Mouse (Mus musculus) adrenal gland, postnatal 36 days (tissue): ENCODE data around the gene Xndc1. TPM values are rescaled to one million over a fixed set of nuclear protein-coding genes. Genes with fewer than 3 reads are reported as not detected.
"Not testable (repeated sequence)": the region's sequence is repeated elsewhere in the genome, so short reads cannot be mapped to it uniquely, and the experiment has no call there.

Source experiments
- DNase-seq, 2 experiments: peaks; one replicate each; pipeline ENCODE4 v3.0.0; 2021; ENCODE audit warnings: mixed read lengths in 1 of 2
- long read RNA-seq, 2 experiments: library from polyadenylated mRNA; stranded (forward); transcript quantifications; one replicate each; pipeline ENCODE4 v2.0.0; 2021; ENCODE audit warnings: borderline sequencing depth in 2 of 2
- total RNA-seq, 2 experiments: library from RNA; stranded (reverse); gene quantifications; 2 replicates each; pipeline ENCODE4 v1.2.3; 2021

Xndc1 gene
- 10 to 100 TPM in 1 of 2 experiments, 1 to 10 TPM in 1; 9.7 to 12.2 TPM for total RNA-seq
- long read RNA-seq, experiment 1 = 0 reads
- long read RNA-seq, experiment 2, partial matches to known transcripts = 0 of 1 reads
- long read RNA-seq, experiment 2, other reads (novel, unspliced or antisense) = 1 of 1 reads

DNA sequence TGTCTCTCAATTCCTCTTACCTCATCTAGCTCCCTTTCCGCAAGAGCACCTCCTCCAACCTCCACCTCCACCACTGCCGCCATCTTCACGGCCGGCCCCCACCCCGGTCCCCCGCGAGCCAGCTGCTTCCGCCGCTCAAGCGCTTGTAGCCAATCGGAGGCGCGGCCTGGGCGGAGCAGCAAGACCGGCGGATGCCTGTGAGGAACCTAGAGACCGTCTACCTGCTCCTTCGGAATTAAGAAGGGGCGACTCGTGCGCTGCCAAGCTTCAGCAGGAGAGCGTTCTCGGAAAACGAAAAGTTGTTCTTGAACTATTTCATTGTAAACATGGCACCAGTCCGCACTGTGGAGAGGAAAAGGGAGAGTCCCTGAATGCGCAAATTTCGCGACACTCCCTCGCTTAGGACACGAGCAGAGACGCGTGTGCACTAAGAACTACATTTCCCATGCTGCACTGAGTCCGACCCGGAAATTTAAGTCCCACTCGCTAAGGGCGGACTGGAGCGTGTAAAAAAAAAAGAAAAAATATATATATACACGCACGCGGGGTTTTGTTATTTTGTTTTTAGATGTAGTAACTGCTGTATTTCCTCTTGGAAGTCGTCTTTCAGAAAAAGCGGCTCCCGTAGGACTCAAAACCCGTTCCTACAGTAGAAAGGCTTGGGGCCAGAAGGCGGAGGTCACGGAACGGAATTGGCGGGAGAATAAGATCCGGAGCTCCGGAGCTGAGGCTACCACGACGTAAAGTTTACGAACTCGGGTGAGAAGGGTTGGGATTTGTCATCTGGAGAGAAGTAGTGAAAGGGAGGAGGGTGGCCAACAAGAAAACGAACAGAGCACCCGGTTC lies at the start of gene Xndc1, which contains the start of the genes Rnf121 and Xntrpc:
Gene Xndc1, plus strand, starts transcription at position 466 of the 846 bp plus-strand sequence.
Gene Rnf121, minus strand, starts transcription at position 424 of the 846 bp plus-strand sequence.
Gene Xntrpc, plus strand, starts transcription at position 668 of the 846 bp plus-strand sequence.
- DNase-seq = peak; percentile 95 to 97

GRCm38 (mm10) chr7:102016936-102017335 lies 48.4 kb upstream of the Xndc1 start:
- DNase-seq = peak in 1 of 2 experiments; percentile 49

DNA sequence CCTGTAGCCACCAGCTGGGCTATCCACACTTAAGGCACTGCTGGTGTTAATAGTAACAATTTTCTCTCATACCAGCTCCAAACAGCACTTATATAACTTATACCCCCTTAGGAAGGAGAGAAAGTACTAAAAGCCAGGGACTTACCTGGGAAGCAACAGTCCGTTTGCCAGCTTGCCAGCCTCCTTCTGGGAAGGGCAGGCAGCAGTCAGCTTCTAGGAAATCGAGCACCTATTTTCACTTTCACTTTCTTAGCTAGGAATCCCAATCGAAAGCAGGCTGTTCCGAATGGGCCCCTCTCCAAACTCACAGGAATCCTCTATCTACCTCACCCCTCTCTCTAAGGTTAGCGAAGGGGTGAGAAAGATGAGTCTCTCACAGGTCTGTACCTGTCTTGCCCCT lies 47.9 kb upstream of the Xndc1 start:
- peak; percentile 35 to 53 for DNase-seq

GRCm38 (mm10) chr7:102018034-102018433 lies 47.3 kb upstream of the Xndc1 start:
- DNase-seq = peak; percentile 45 to 61

DNA sequence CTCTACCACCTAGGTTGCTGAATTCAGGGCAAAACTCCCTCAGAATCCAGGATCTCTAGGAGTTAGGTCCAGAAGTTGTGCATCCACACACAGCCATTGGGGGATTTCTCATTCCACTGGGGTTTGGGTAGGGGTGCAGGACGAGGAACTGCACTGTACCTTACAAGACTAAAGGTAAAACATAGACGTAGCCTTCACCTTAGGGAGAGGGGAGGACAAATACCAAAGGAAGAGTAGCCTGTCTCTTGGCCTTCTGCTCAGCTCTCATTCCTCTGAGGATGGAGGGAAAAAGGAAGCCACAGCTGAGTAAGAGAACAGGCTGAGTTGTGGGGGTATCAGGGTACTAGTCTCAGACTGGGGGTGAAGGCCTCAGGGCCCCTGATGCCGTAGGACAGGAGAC lies 46.7 kb upstream of the Xndc1 start, which contains the start of gene Il18bp:
Gene Il18bp, minus strand, starts transcription at position 101 of the 400 bp plus-strand sequence.
- no peak for DNase-seq

GRCm38 (mm10) chr7:102019362-102019761 lies 45.9 kb upstream of the Xndc1 start:
- no peak for DNase-seq

DNA sequence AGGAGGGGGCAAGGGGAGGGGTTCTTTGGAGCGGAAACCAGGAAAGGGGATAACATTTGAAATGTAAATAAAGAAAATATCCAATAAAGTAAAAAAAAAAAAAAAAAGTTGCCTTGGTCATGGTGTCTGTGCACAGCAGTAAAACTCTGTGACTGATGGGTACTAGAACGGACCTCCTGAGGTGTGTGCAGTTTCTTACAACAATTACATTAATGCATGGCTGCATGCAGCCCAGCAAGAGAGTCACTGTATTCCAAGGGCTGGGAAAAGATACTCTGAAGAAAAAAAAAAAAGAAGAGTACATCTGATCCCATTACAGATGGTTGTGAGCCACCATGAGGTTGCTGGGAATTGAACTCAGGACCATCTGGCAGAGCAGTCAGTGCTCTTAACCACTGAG lies 44.4 kb upstream of the Xndc1 start:
- DNase-seq = not testable (repeated sequence)

GRCm38 (mm10) chr7:102023821-102024220 lies 41.5 kb upstream of the Xndc1 start:
- no peak for DNase-seq

DNA sequence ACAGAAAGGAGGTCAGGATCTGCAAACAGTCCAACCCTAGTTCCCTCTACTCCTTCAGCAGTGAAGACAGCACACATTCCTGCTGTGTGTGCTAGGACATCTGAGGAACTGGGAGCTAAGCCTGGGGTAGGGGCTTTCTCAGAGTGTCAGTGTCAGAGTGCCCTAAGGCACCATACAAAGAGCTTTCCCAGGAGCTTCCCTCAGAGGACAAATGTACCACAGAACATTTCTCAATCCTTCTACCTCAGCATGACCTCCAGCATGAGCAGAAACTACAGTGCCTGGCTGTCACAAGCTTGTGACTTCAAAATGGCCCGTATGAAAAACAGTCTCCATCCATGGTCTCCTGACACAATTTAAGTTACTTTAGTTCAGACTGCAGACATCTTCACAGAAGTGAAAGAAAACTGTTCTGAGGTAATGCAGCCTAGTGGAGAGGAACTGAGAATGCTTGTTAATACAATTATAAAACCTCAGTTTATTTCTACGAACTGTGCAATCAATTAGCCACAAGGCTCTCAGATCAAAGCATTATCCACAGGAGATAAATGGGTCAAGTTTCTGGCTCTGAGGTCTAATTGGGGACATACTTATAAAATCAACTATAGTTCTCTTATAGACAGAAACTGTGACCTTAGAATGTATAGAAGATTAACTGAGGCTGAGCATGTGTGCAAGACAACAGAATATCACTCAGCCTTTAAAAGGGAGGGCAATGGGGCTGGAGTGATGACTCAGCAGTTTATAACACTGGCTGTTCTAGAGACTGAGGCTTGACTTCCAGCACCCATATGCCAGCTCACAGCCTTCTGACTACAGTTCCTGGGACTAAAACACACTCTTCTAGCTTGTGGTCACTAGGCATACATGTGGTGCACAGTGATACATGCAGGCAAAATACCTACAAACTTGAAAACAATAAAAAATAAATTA lies 39.9 kb upstream of the Xndc1 start:
- DNase-seq = no peak

- DNase-seq = no peak
Observed at GRCm38 (mm10) chr7:102034904-102035303, 30.4 kb upstream of the Xndc1 start.

- DNase-seq = no peak
Observed at GRCm38 (mm10) chr7:102035534-102035933, 29.8 kb upstream of the Xndc1 start.

GRCm38 (mm10) chr7:102037318-102037717 lies 28.0 kb upstream of the Xndc1 start:
- DNase-seq = no peak

DNA sequence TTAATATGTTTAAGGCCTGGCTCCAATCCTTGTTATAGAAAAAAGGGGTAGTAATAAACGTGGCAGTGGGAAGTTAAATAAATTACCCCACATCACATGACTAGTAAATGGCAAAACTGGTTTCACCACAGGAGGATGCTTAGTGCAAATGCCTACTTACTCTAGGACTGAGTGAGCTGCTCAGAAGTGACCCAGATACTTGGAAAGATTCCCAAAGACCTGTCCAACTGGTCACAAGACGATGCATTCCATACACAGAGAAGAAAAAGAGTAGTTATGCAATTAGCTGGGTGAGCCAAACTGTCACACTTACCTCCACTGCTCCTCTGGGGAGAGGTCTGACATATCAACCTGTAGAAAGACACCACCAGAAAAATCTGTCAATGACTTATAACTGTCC lies 23.0 kb upstream of the Xndc1 start:
- DNase-seq = no peak

DNA sequence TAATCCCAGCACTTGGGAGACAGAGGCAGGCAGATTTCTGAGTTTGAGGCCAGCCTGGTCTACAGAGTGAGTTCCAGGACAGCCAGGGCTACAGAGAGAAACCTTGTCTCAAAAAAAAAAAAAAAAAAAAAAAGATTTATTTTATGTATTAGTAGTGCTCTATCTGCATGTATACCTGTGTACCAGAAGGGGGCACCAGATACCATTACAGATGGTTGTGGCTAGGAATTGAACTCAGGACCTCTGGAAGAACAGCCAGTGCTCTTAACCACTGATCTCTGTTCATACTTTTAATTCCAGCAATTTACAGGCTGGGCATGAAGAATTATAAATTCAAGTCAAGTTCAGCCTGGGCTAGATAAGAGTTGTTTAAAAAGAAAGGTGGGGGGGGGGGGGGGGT lies 16.8 kb upstream of the Xndc1 start:
- DNase-seq = not testable (repeated sequence)

- no peak for DNase-seq
Observed at GRCm38 (mm10) chr7:102061353-102061752, 4.0 kb upstream of the Xndc1 start.

GRCm38 (mm10) chr7:102062203-102062602 lies 3.1 kb upstream of the Xndc1 start:
- DNase-seq = no peak

DNA sequence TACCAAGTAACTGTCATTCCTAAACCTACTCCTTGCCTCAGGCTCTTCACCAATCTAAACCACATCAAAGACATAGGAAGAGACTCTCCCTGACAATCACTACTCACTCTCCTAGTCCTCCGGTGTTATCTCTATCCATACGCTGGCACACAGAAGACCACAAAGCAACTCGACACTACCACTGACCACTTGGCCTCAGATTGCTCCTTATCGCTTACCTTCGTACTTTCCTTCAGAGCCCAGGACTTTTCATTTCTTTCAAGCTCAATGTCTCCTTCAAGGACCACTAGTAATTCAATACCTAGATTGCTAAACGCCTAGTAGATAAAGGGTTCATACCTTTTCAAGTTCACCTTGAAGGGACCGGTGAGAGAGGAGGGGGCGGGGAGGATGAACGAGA lies 1.4 kb upstream of the Xndc1 start:
- no peak for DNase-seq

- DNase-seq = peak in 1 of 2 experiments; percentile 13
Observed at GRCm38 (mm10) chr7:102064655-102065045, 661 bp upstream of the Xndc1 start.

GRCm38 (mm10) chr7:102066363-102066762 lies 1.1 kb downstream of the Xndc1 start:
- DNase-seq = no peak

- DNase-seq = peak in 1 of 2 experiments; percentile 41
Observed at GRCm38 (mm10) chr7:102076714-102077296, 11.5 kb downstream of the Xndc1 start.

DNA sequence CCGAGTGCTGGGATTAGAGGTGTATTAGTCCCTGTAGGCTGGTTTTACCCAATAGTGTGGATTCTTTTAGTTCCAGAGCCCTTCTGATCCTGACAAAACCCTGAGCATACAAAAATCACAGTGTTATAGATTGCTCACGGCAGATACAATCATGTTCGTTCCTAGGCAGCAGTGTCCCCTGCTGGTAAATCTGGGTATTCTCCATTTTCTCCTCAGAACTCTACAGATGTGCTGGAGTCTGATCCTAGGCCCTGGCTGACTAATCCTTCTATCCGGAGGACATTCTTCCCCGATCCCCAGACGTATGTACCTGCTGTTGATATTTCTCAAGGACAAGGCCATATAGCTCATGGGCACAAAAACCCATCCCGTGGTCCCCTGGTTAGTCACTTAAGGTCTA lies 13.2 kb downstream of the Xndc1 start:
- DNase-seq = peak in 1 of 2 experiments; percentile 51

- DNase-seq = no peak
Observed at GRCm38 (mm10) chr7:102080311-102080710, 15.0 kb downstream of the Xndc1 start.
